11 mouse cellular contexts compared by ENCODE assay signal in genomic region chr15:80175316-80175715, GRCm38 (mm10). TPM values are rescaled to one million over a fixed set of nuclear protein-coding genes. Genes with fewer than 3 reads are reported as not detected.
A peak's percentile ranks its signal among the peaks of the same experiment; 100 is the strongest.
DNase-seq lines count a peak whose midpoint lies in the region; ATAC-seq and TF ChIP-seq lines count a peak whose summit lies in the region.
"Had no signal": no experiment of that assay in that cellular context is flagged by ENCODE, and none has a peak within 500 bp of the region (broad histone marks: within the 10 kb centered on the region; RNA-seq: fewer than 3 reads in every experiment).

No protein-coding gene starts in this region.

- TF ChIP-seq CTCF in lung, embryonic 14.5 days (IDR thresholded peaks at IDR 0.05; ENCODE audit: low read depth), result no peak
- no peak for TF ChIP-seq CTCF in olfactory bulb, adult 2 months (IDR thresholded peaks at IDR 0.05; ENCODE audit: insufficient read depth, low read depth, low read length)

- TF ChIP-seq POLR2A in olfactory bulb, adult 2 months (IDR thresholded peaks at IDR 0.05; ENCODE audit: insufficient read depth, low read depth, low read length), result no peak

- H3K9me3 ChIP-seq in lung, embryonic 14.5 days (ENCODE audit: low read depth, low read length), result no peaks in the 10 kb centered on the region
- no peaks in the 10 kb centered on the region for H3K9me3 ChIP-seq in forebrain, embryonic 11.5 days (ENCODE audit: control insufficient read depth, low read length)
- H3K9me3 ChIP-seq in limb, embryonic 10.5 days (replicated peaks), result no peaks in the 10 kb centered on the region
- H3K9me3 ChIP-seq: liver, embryonic 13.5 days had no signal

- DNase-seq in lung, embryonic 14.5 days, result no peak
- no peak for DNase-seq in lung, postnatal 36 days
- no peak for DNase-seq in forebrain, embryonic 11.5 days (ENCODE audit: low spot score)
- DNase-seq in limb, embryonic 10.5 days (ENCODE audit: low spot score), result no peak
- DNase-seq in Muller cell, postnatal 12 days (ENCODE audit: inconsistent ontology term), result no peak
- no peak for DNase-seq in heart, adult 11 months
- DNase-seq in heart, postnatal 25 days (ENCODE audit: low spot score), result no peak
- DNase-seq: liver, embryonic 13.5 days had no signal

- WGBS in lung, embryonic 14.5 days, result 77% methylated on average over 9 of the region's 9 CpGs
- WGBS in forebrain, embryonic 11.5 days, result 82% methylated on average over 9 of the region's 9 CpGs
- WGBS in limb, embryonic 10.5 days, result 74% methylated on average over 9 of the region's 9 CpGs
- WGBS in olfactory bulb, adult 2 months, result 56% methylated on average over 9 of the region's 9 CpGs

- peak overlapping the region; percentile 80; the same call in 1 of the 2 replicates for H3K4me3 ChIP-seq in lung, embryonic 14.5 days (ENCODE audit: low read depth, low read length)
- no peak overlapping the region for H3K4me3 ChIP-seq in forebrain, embryonic 11.5 days (ENCODE audit: low read depth, low read length)
- H3K4me3 ChIP-seq in limb, embryonic 10.5 days, result peak overlapping the region; percentile 93; the same call in 1 of the 2 replicates
- peak overlapping the region; percentile 69 for H3K4me3 ChIP-seq in olfactory bulb, adult 2 months (ENCODE audit: insufficient read depth, low read depth, low read length)
- H3K4me3 ChIP-seq: erythroblast, embryonic 14.5 days had no signal

- H3K27me3 ChIP-seq in lung, embryonic 14.5 days (ENCODE audit: insufficient read depth, low read length), result 0 out of 2 replicates have a peak, but pooled peaks cover 3% of the 10 kb centered on the region
- H3K27me3 ChIP-seq in forebrain, embryonic 11.5 days (ENCODE audit: control insufficient read depth, insufficient read depth, low read length), result no peaks in the 10 kb centered on the region
- H3K27me3 ChIP-seq in limb, embryonic 10.5 days (ENCODE audit: low read depth, poor library complexity, severe bottlenecking), result peaks cover 15% of the 10 kb centered on the region

- intact Hi-C loops in heart, postnatal 25 days (cut with DNase I), result no loop called here

- H3K4me1 ChIP-seq in lung, embryonic 14.5 days (ENCODE audit: insufficient read depth), result 0 out of 2 replicates have a peak, but pooled peaks cover 4% of the 10 kb centered on the region
- peaks cover 11% of the 10 kb centered on the region; the same call in 1 of the 2 replicates for H3K4me1 ChIP-seq in forebrain, embryonic 11.5 days (replicated peaks; ENCODE audit: control insufficient read depth, insufficient read depth, low read length)
- H3K4me1 ChIP-seq in limb, embryonic 10.5 days, result peaks cover 50% of the 10 kb centered on the region
- H3K4me1 ChIP-seq in olfactory bulb, adult 2 months (ENCODE audit: control insufficient read depth, insufficient read depth, low read length), result peaks cover 21% of the 10 kb centered on the region

- no peak overlapping the region for H3K9ac ChIP-seq in lung, embryonic 14.5 days
- no peak overlapping the region; the same call in 1 of the 2 replicates for H3K9ac ChIP-seq in forebrain, embryonic 11.5 days (ENCODE audit: low read length)
- H3K9ac ChIP-seq: liver, embryonic 13.5 days had no signal

- H3K36me3 ChIP-seq in lung, embryonic 14.5 days (ENCODE audit: insufficient read depth), result no peaks in the 10 kb centered on the region
- no peaks in the 10 kb centered on the region for H3K36me3 ChIP-seq in forebrain, embryonic 11.5 days (ENCODE audit: control insufficient read depth, insufficient read depth, low read length)
- no peaks in the 10 kb centered on the region for H3K36me3 ChIP-seq in limb, embryonic 10.5 days
- H3K36me3 ChIP-seq: liver, embryonic 13.5 days had no signal

- no peak overlapping the region for H3K27ac ChIP-seq in lung, embryonic 14.5 days (ENCODE audit: low read depth)
- H3K27ac ChIP-seq in forebrain, embryonic 11.5 days (ENCODE audit: low read depth, low read length), result no peak overlapping the region
- no peak overlapping the region for H3K27ac ChIP-seq in limb, embryonic 10.5 days
- H3K27ac ChIP-seq in olfactory bulb, adult 2 months (ENCODE audit: insufficient read depth, low read depth, low read length), result 0 out of 2 replicates have a peak overlapping the region, but pooled peaks have one; percentile 65
- H3K27ac ChIP-seq: liver, embryonic 13.5 days had no signal

- no peak for ATAC-seq in lung, embryonic 14.5 days (ENCODE audit: insufficient read depth)
- ATAC-seq in forebrain, embryonic 11.5 days (replicated peaks; ENCODE audit: low FRiP score), result no peak

- H3K4me2 ChIP-seq in lung, embryonic 14.5 days, result peak overlapping the region; percentile 86
- peak overlapping the region; percentile 85; the same call in 1 of the 2 replicates for H3K4me2 ChIP-seq in forebrain, embryonic 11.5 days (ENCODE audit: low read depth, low read length, severe bottlenecking)
- H3K4me2 ChIP-seq: liver, embryonic 13.5 days had no signal

RNA-seq across cellular contexts. Expression of gene Mgat3, which starts 1.8 kb away (rescaled TPM):
- polyA plus RNA-seq in lung, embryonic 14.5 days (2014; fragmentation: Nextera tagmentation; extraction: Ambion mirVana), result 6.1 and 7.7 TPM in 2 replicates
- polyA plus RNA-seq in forebrain, embryonic 11.5 days (2014; fragmentation: Nextera tagmentation; extraction: Ambion mirVana), result 8.8 and 9.2 TPM in 2 replicates
- polyA plus RNA-seq in limb, embryonic 10.5 days (2016; fragmentation: Nextera tagmentation; extraction: Ambion mirVana), result 4.0 and 5.3 TPM in 2 replicates
- 65.1 TPM in 1 of 2 replicates, not detected in the other for polyA plus RNA-seq in olfactory bulb, adult 2 months (2012; ENCODE audit: insufficient read depth, insufficient read length, low replicate concordance, missing spikeins)
- 1 to 10 TPM; 1.5 to 1.6 TPM for total RNA-seq in heart, postnatal 25 days (2021)
- total RNA-seq: hematopoietic stem cell, adult 5-6 weeks had no signal
- polyA plus RNA-seq: erythroblast, embryonic 14.5 days had no signal

RNA-seq across cellular contexts. Expression of gene Tab1, which starts 42.4 kb away (rescaled TPM):
- 32.5 and 34.2 TPM in 2 replicates for polyA plus RNA-seq in lung, embryonic 14.5 days (2014; fragmentation: Nextera tagmentation; extraction: Ambion mirVana)
- 36.7 and 40.0 TPM in 2 replicates for polyA plus RNA-seq in forebrain, embryonic 11.5 days (2014; fragmentation: Nextera tagmentation; extraction: Ambion mirVana)
- polyA plus RNA-seq in limb, embryonic 10.5 days (2016; fragmentation: Nextera tagmentation; extraction: Ambion mirVana), result 41.8 and 52.4 TPM in 2 replicates
- not detected in 2 replicates for polyA plus RNA-seq in olfactory bulb, adult 2 months (2012; ENCODE audit: insufficient read depth, insufficient read length, low replicate concordance, missing spikeins)
- 10 to 100 TPM; 23.7 to 26.5 TPM for total RNA-seq in heart, postnatal 25 days (2021)

RNA-seq across cellular contexts. Expression of gene Mief1, which starts 58.5 kb away (rescaled TPM):
- 31.7 and 32.9 TPM in 2 replicates for polyA plus RNA-seq in lung, embryonic 14.5 days (2014; fragmentation: Nextera tagmentation; extraction: Ambion mirVana)
- polyA plus RNA-seq in forebrain, embryonic 11.5 days (2014; fragmentation: Nextera tagmentation; extraction: Ambion mirVana), result 47.0 and 47.1 TPM in 2 replicates
- polyA plus RNA-seq in limb, embryonic 10.5 days (2016; fragmentation: Nextera tagmentation; extraction: Ambion mirVana), result 42.4 and 43.7 TPM in 2 replicates
- polyA plus RNA-seq in olfactory bulb, adult 2 months (2012; ENCODE audit: insufficient read depth, insufficient read length, low replicate concordance, missing spikeins), result not detected in 2 replicates
- 10 to 100 TPM; 29.2 to 32.3 TPM for total RNA-seq in heart, postnatal 25 days (2021)
